In genomic region chr8:64946441-64946819, GRCm38 (mm10) we compare ENCODE assay signal across 8 mouse cellular contexts. TPM values are rescaled to one million over a fixed set of nuclear protein-coding genes. Genes with fewer than 3 reads are reported as not detected.
A peak's percentile ranks its signal among the peaks of the same experiment; 100 is the strongest.
DNase-seq lines count a peak whose midpoint lies in the region; ATAC-seq and TF ChIP-seq lines count a peak whose summit lies in the region.

No protein-coding gene starts in this region.

- no peak for TF ChIP-seq CTCF in C2C12 (IDR thresholded peaks at IDR 0.05; ENCODE audit: control insufficient read depth, insufficient read depth, insufficient read length)

- H3K79me3 ChIP-seq in C2C12 (ENCODE audit: low read depth) = peaks cover 3% of the 10 kb centered on the region

- H3ac ChIP-seq in C2C12 (ENCODE audit: control insufficient read depth, insufficient read length, low read depth) = no peak overlapping the region

- no peaks in the 10 kb centered on the region for H3K4me1 ChIP-seq in forebrain, embryonic 14.5 days (ENCODE audit: control insufficient read depth, insufficient read depth, low read length)
- peaks cover 5% of the 10 kb centered on the region for H3K4me1 ChIP-seq in liver, embryonic 13.5 days (replicated peaks)

- H3K79me2 ChIP-seq in C2C12 (ENCODE audit: control insufficient read depth, insufficient read depth) = no peaks in the 10 kb centered on the region

- DNase-seq in heart, adult 8-10 months (ENCODE audit: low spot score) = peak; percentile 19
- no peak for DNase-seq in heart, postnatal 14 days
- DNase-seq in forebrain, embryonic 14.5 days (ENCODE audit: low spot score) = no peak
- DNase-seq in liver, embryonic 13.5 days = no peak
- peak; percentile 13 for DNase-seq in thymus, postnatal 36 days
- DNase-seq in left cerebral cortex, adult 8-10 months (ENCODE audit: low spot score in 2 of 2) = no peak
- DNase-seq in right cerebral cortex, postnatal 4 days = no peak

- no peak for ATAC-seq in forebrain, embryonic 14.5 days
- no peak for ATAC-seq in liver, embryonic 13.5 days (ENCODE audit: low read depth)

- intact Hi-C loops in heart, postnatal 14 days (cut with DNase I) = loop anchor here (10.0 kb wide), 1 partner anchor 922 kb away; no protein-coding TSS in a partner anchor

- no peak overlapping the region for H3K9ac ChIP-seq in forebrain, embryonic 14.5 days (ENCODE audit: low read length)
- peak overlapping the region; percentile 55; the same call in 1 of the 2 replicates for H3K9ac ChIP-seq in liver, embryonic 13.5 days

- peaks cover 3% of the 10 kb centered on the region for H3K27me3 ChIP-seq in C2C12 (ENCODE audit: control insufficient read depth, insufficient read depth, insufficient read length)
- no peaks in the 10 kb centered on the region; the same call in 1 of the 2 replicates for H3K27me3 ChIP-seq in forebrain, embryonic 14.5 days (replicated peaks; ENCODE audit: control insufficient read depth, insufficient read depth, low read length)
- H3K27me3 ChIP-seq in liver, embryonic 13.5 days = no peaks in the 10 kb centered on the region

- peak overlapping the region; percentile 63 for H3K4me2 ChIP-seq in forebrain, embryonic 14.5 days (ENCODE audit: low read length)
- H3K4me2 ChIP-seq in liver, embryonic 13.5 days = peak overlapping the region; percentile 58

- WGBS in forebrain, embryonic 14.5 days = 51% methylated on average over 8 of the region's 8 CpGs
- WGBS in liver, embryonic 13.5 days (ENCODE audit: insufficient replicate concordance) = 38% methylated on average over 8 of the region's 8 CpGs

- no peak overlapping the region for H3K27ac ChIP-seq in forebrain, embryonic 14.5 days (ENCODE audit: low read depth, low read length)
- no peak overlapping the region for H3K27ac ChIP-seq in liver, embryonic 13.5 days

- H3K9me3 ChIP-seq in forebrain, embryonic 14.5 days (replicated peaks; ENCODE audit: control insufficient read depth, low read length) = no peaks in the 10 kb centered on the region
- H3K9me3 ChIP-seq in liver, embryonic 13.5 days (replicated peaks) = no peaks in the 10 kb centered on the region

- peak overlapping the region; percentile 59 for H3K4me3 ChIP-seq in C2C12 (ENCODE audit: insufficient read depth, poor library complexity, severe bottlenecking)
- peak overlapping the region; percentile 81; the same call in 1 of the 2 replicates for H3K4me3 ChIP-seq in forebrain, embryonic 14.5 days (ENCODE audit: low read depth, low read length)
- peak overlapping the region; percentile 76 for H3K4me3 ChIP-seq in liver, embryonic 13.5 days (replicated peaks)

- no peaks in the 10 kb centered on the region for H3K36me3 ChIP-seq in C2C12 (ENCODE audit: control insufficient read depth, insufficient read depth)
- H3K36me3 ChIP-seq in forebrain, embryonic 14.5 days (ENCODE audit: control insufficient read depth, insufficient read depth, low read length) = no peaks in the 10 kb centered on the region
- H3K36me3 ChIP-seq in liver, embryonic 13.5 days = no peaks in the 10 kb centered on the region

TF ChIP-seq in C2C12, 6 proteins besides CTCF, POLR2A, EP300 and RAD21:
- TF ChIP-seq MYOD1 (IDR thresholded peaks at IDR 0.05; ENCODE audit: control insufficient read depth, insufficient read length, low read depth) (no peak), USF1 (IDR thresholded peaks at IDR 0.05; ENCODE audit: low read depth) (no peak), FOSL1 (IDR thresholded peaks at IDR 0.05; ENCODE audit: insufficient read depth, low read length, poor library complexity, severe bottlenecking) (no peak), MYOG (IDR thresholded peaks at IDR 0.05; ENCODE audit: control insufficient read depth, extremely low read depth, insufficient read length) (no peak), CEBPB (IDR thresholded peaks at IDR 0.05; ENCODE audit: low read depth) (no peak), MAX (IDR thresholded peaks at IDR 0.05) (no peak)

RNA-seq across cellular contexts. Expression of gene Tmem192, which starts 0.6 kb away (rescaled TPM):
- total RNA-seq in heart, adult 8-10 months (2022) = 10 to 100 TPM; 23.7 to 29.5 (median 28.3) TPM
- 10 to 100 TPM; 15.7 to 17.0 TPM for total RNA-seq in heart, postnatal 14 days (2021)
- 30.5 TPM for polyA plus RNA-seq in C2C12 (2012; fragmentation: generic; extraction: Trizol)
- polyA plus RNA-seq in forebrain, embryonic 14.5 days (2014; fragmentation: Nextera tagmentation; extraction: Ambion mirVana) = 24.0 and 26.2 TPM in 2 replicates
- 16.7 and 17.6 TPM in 2 replicates for polyA plus RNA-seq in liver, embryonic 13.5 days (2015; fragmentation: Nextera tagmentation; extraction: Ambion mirVana)
- 10 to 100 TPM; 29.7 to 31.6 (median 30.9) TPM for total RNA-seq in left cerebral cortex, adult 8-10 months (2022)

RNA-seq across cellular contexts. Expression of gene Trim75, which starts 41.2 kb away (rescaled TPM):
- not detected for total RNA-seq in heart, adult 8-10 months (2022)
- total RNA-seq in heart, postnatal 14 days (2021) = not detected
- 0.02 TPM for polyA plus RNA-seq in C2C12 (2012; fragmentation: generic; extraction: Trizol)
- polyA plus RNA-seq in forebrain, embryonic 14.5 days (2014; fragmentation: Nextera tagmentation; extraction: Ambion mirVana) = 0.09 TPM in 1 of 2 replicates, not detected in the other
- not detected in 2 replicates for polyA plus RNA-seq in liver, embryonic 13.5 days (2015; fragmentation: Nextera tagmentation; extraction: Ambion mirVana)
- total RNA-seq in left cerebral cortex, adult 8-10 months (2022) = not detected

Comparison
In these comparisons a context has a peak if more than half of its experiments do, and no peak if none do; other contexts are left out.
1. DNase-seq: peak in heart, adult 8-10 months (single experiment) and thymus, postnatal 36 days (2 of 2); none in heart, postnatal 14 days (0 of 2), forebrain, embryonic 14.5 days (single experiment), liver, embryonic 13.5 days (single experiment), left cerebral cortex, adult 8-10 months (0 of 2) and right cerebral cortex, postnatal 4 days (single experiment).
2. Peak in every context shown above with its lines, with median percentiles within 50 percentile points of each other: H3K4me3 ChIP-seq.